Mouse (Mus musculus) C2C12 (cell line): ENCODE data around the gene 5730522E02Rik.

Experiments
- CEBPB ChIP-seq: IDR thresholded peaks from one replicate; pipeline ENCODE4 v1.6.1; 2011; ENCODE audit warnings: low read depth, mild to moderate bottlenecking, control low read depth, moderate library complexity
- CTCF ChIP-seq: IDR thresholded peaks from one replicate; pipeline ENCODE4 v1.5.1; 2011; ENCODE audit not compliant: control insufficient read depth, insufficient read depth, insufficient read length
- FOSL1 ChIP-seq: IDR thresholded peaks from one replicate; pipeline ENCODE4 v1.8.0; 2011; ENCODE audit warnings: mild to moderate bottlenecking, low read length; ENCODE audit not compliant: poor library complexity, insufficient read depth, severe bottlenecking
- MAX ChIP-seq: IDR thresholded peaks from one replicate; pipeline ENCODE4 v1.6.1; 2011; ENCODE audit warnings: mild to moderate bottlenecking, control low read depth
- MYOD1 ChIP-seq: IDR thresholded peaks from one replicate; pipeline ENCODE4 v1.6.1; 2011; ENCODE audit warnings: low read depth; ENCODE audit not compliant: control insufficient read depth, insufficient read length
- MYOG ChIP-seq: IDR thresholded peaks from one replicate; pipeline ENCODE4 v1.6.1; 2011; ENCODE audit not compliant: control insufficient read depth, insufficient read length; ENCODE audit errors: extremely low read depth
- USF1 ChIP-seq: IDR thresholded peaks from one replicate; pipeline ENCODE4 v1.6.1; 2011; ENCODE audit warnings: low read depth, mild to moderate bottlenecking, control low read depth, moderate library complexity

- TF ChIP-seq CTCF = no peak
- no peak for TF ChIP-seq USF1
- no peak for TF ChIP-seq FOSL1
- no peak for TF ChIP-seq MAX
- TF ChIP-seq MYOG = no peak
- no peak for TF ChIP-seq MYOD1
- TF ChIP-seq CEBPB = no peak
These were observed 500.0 kb downstream of the 5730522E02Rik start for GRCm38 (mm10) chr11:25710559-25710958.
